Mouse (Mus musculus): ENCODE measurements at regions not wholly inside any gene's neighbourhood (a gene's known extent, or its start where the extent isn't known, plus 50 kb on each side); places are given as distances from the start of the nearest gene placed in this dataset.
"Not testable (repeated sequence)": the region's sequence is repeated elsewhere in the genome, so short reads cannot be mapped to it uniquely, and the experiment has no call there.

- in situ Hi-C loops (cut with MboI; ENCODE audit: low sequenced_read_pairs), result no loop called here
These were observed 80.9 kb upstream of the Gm5148 start for GRCm38 (mm10) chr3:37804941-37805804.

DNA sequence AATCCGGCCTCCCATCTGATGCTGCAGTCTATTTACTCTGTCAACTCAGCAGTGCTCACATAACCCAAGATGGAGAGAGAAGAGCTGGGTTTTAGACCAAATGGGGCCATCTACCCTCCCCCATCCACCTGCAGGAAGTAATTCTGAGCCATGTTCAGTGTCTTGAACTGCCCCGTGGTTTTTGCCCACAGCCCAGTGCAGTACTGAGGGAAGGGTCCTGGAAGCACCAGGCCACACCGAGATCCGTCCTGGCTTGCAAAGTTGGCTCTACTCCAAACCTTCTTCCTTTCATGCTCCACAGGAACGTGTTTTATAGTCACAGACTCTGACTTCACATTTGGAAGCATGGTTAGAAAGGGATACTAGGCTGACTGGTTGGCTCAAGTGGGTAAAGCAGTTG is 80.0 kb upstream of the Gm5148 start:
- in situ Hi-C loops (cut with MboI; ENCODE audit: low sequenced_read_pairs), result no loop called here

DNA sequence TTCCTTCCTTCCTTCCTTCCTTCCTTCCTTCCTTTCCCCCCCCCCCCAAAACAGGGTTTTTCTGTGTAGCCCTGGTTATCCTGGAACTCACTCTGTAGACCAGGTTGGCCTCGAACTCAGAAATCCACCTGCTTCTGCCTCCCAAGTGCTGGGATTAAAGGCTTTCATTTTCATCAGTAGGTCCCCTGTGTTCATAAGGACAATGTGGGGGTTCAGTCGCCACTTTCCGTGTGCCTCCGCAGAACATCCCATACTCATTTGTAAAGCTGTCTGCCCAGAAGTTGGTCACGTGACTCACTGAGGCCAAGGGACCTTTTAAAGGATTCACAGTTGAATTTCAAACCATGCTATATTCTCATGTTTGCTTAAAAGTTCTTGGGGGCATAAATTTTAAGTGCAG is 79.5 kb upstream of the Gm5148 start:
- in situ Hi-C loops (cut with MboI; ENCODE audit: low sequenced_read_pairs), result not testable (repeated sequence)

DNA sequence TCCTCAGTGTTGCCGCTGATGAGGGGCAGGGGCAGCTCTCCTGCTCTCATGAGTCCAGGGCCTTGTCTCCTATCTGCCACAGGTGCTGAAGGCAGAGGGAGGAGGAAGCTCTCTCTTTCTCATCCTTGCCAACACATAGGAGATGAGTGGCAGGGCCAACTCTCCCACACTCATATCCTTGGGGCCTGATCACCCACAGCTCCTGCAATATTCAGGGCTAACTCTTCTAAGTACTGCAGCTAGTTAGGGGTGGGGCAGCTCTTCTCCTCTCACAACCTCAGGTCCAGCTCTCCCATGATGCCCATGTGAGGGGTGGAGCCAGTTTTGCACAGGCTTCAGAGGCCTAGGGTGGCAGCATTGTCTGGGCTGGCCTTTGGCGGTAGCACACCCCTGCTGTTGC is 77.3 kb upstream of the Gm5148 start:
- in situ Hi-C loops (cut with MboI; ENCODE audit: low sequenced_read_pairs), result no loop called here

DNA sequence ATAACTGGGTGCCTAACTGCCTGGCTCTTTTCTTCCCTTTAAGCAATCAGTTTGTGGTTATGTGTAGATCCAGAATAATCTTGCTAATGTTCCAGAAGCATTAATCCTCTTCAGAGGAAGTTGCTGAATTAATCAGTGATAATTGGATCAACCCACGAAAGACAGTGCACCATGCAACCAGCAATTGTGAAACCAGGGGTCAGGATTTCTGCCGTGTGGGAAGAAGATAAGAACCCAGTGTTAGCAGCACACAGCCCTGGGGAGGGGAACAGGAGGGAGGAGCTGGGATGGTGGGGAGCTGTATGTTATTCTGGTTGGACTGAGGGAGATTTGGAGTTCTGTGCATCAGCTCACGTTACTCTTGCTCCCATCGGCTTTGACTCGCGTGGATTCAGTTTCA is 75.5 kb upstream of the Gm5148 start:
- in situ Hi-C loops (cut with MboI; ENCODE audit: low sequenced_read_pairs), result no loop called here

DNA sequence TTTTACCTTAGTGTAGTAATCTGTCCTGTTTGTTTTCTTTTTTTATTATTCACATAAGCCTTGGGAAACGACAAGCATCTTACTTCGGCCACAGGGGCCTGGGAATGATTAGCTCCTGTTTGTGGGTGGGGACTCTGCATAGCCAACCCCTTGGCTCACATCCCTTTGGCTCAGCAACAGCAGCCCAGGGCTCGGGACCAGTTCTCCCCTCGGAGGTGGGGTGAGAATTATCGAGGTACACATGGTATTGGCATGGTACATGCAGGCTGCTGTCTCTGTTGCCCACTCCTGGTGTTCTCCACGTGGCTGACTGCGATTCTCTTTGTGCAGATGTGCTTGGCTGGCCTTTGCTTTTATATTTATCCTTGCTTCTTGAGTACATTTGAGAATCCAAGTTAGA is 65.4 kb upstream of the Gm5148 start:
- in situ Hi-C loops (cut with MboI; ENCODE audit: low sequenced_read_pairs), result no loop called here

- in situ Hi-C loops (cut with MboI; ENCODE audit: low sequenced_read_pairs), result no loop called here
These were observed 64.9 kb upstream of the Gm5148 start for GRCm38 (mm10) chr3:37789143-37789697.

DNA sequence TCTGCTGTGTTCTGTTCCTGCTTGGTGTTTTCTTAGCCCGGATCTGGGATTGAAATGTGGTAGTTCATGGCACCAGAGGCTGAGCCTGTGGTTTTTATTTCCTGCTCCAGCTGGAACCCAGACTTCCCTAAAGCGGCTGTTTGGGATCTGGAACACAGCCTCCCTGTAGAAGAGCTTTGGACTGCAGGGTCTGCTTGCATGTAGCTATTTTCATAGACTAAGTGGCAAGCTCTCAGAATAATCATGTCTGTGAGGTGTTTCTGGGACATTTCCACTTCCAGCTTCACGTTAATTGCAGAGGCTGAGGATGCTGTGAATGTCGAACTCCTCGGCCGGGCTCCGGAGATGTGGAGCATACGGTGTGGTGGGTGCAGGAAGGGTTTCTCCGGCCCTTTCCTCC is 64.1 kb upstream of the Gm5148 start:
- in situ Hi-C loops (cut with MboI; ENCODE audit: low sequenced_read_pairs), result no loop called here

GRCm38 (mm10) chr3:37786792-37787191 is 62.5 kb upstream of the Gm5148 start:
- in situ Hi-C loops (cut with MboI; ENCODE audit: low sequenced_read_pairs), result no loop called here

DNA sequence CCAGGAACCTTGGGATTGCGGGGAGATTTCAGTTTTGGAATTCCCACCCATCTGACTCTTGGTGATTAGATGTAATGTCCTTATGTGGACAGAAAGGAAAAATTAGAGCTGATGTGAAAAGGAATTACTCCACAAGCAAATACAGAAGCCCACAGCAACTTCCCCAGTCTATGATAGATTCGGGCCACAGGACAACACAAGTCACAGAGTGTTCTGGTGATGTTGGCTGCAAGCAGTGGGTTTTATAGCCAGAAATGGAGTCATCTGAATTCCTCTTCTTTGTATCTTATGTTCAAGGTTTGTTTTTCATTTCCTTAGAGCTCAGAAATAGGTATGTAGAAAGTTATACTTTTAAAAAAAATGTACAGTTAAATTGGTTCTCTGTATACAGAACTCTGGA is 56.8 kb upstream of the Gm5148 start:
- in situ Hi-C loops (cut with MboI; ENCODE audit: low sequenced_read_pairs), result no loop called here

- in situ Hi-C loops (cut with MboI; ENCODE audit: low sequenced_read_pairs), result no loop called here
These were observed 55.7 kb upstream of the Gm5148 start for GRCm38 (mm10) chr3:37779867-37780475.

DNA sequence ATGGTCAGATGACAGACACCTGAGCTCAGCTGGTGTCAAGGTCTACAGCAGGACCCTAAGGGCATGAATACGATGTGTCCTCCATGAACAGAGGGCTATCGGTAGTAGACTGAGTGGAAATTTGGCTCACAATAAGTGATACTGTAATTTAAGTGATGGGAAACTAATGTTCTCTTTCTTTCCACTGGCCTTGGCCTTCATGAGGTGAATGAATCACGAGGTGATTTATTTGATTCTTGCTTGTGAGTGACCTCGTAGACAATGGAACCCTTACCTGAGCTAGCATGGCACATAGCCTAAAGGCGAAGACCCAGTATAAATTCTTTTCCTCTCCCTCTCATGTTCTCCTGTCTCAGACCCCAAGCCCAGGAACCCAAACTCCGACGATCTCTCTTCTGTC is 54.1 kb upstream of the Gm5148 start:
- in situ Hi-C loops (cut with MboI; ENCODE audit: low sequenced_read_pairs), result no loop called here

DNA sequence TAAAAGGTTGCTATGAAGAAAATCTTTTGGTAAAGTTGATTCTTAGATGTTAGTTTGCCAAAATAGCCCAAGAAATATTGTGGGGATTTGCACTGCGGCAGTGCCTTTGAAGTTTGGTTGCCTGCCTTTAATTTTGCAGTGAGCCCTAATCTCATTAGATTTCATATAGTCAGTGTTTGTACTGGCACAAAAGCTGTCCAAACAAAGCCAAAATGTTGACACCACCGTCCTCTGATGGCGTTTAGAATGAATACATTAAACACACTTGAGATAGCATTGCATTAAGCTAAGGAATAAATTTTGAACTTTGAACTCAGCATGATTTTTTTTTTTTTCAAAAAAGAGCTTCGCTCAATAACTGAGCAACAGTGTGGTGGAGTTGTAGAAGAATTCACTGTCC is 51.9 kb upstream of the Gm5148 start:
- in situ Hi-C loops (cut with MboI; ENCODE audit: low sequenced_read_pairs), result no loop called here

All from CH12F3 (cell line).